Mouse (Mus musculus): ENCODE measurements around the gene Ankrd44. TPM values are rescaled to one million over a fixed set of nuclear protein-coding genes. Genes with fewer than 3 reads are reported as not detected.

Gene Ankrd44
- polyA plus RNA-seq, 1 experiment, result 4.6 TPM

DNA sequence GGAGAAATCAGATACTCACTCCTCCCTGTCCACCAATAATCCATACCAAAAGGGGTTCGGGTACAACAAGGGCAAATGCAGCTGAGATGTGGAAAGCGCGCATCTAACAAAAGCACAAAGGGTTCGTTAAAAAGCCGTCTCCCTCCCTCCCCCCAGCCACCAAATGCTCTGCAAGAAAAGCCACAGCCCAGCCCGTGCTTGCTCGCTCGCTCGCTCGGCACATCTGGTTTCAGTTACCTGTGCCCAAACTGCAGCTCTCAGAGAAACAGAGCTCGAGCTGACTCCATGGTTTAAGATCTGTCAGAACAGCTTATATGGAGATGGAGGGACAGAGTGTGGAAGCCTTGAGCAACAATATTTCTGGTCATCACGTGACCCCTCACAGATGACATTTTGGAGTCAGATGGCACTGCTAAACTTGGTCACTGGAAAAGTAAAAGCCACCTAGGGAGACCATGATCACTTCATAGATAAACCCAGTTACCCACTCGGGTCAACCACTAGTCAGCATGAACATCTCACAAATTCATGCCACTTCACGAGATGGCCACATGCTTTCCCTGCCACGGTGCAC, 19.0 kb downstream of the Ankrd44 start:
- no peaks in the 10 kb centered on the region for H3K27me3 ChIP-seq (ENCODE audit: control insufficient read depth, insufficient read depth, insufficient read length)
- H3K4me3 ChIP-seq, result no peak overlapping the region
- H3K36me3 ChIP-seq (ENCODE audit: control insufficient read depth, insufficient read depth), result no peaks in the 10 kb centered on the region
- TF ChIP-seq POLR2A (IDR thresholded peaks at IDR 0.05; ENCODE audit: insufficient read length, low read depth) (no peak), TCF3 (IDR thresholded peaks at IDR 0.05; ENCODE audit: insufficient read length, low read depth) (no peak), SRF (IDR thresholded peaks at IDR 0.05; ENCODE audit: control insufficient read depth, insufficient read length, low read depth) (no peak), POLR2AphosphoS2 (IDR thresholded peaks at IDR 0.05; ENCODE audit: insufficient read length, low read depth) (no peak), USF1 (IDR thresholded peaks at IDR 0.05; ENCODE audit: low read depth) (peak; percentile 68), REST (IDR thresholded peaks at IDR 0.05; ENCODE audit: insufficient read depth, insufficient read length) (no peak), MYOG (IDR thresholded peaks at IDR 0.05; ENCODE audit: control insufficient read depth in 1 of 3, insufficient read depth in 1 of 3, insufficient read length in 2 of 3, low read depth in 2 of 3) (no peak), E2F4 (IDR thresholded peaks at IDR 0.05; ENCODE audit: insufficient read depth) (no peak), TCF12 (IDR thresholded peaks at IDR 0.05; ENCODE audit: insufficient read depth, poor library complexity, severe bottlenecking) (no peak)
- no peak overlapping the region for H3K4me2 ChIP-seq (ENCODE audit: low read depth)
- H3ac ChIP-seq (ENCODE audit: control insufficient read depth, insufficient read length), result no peak overlapping the region
- peaks cover 14% of the 10 kb centered on the region for H3K79me2 ChIP-seq (ENCODE audit: control insufficient read depth, insufficient read depth)

DNA sequence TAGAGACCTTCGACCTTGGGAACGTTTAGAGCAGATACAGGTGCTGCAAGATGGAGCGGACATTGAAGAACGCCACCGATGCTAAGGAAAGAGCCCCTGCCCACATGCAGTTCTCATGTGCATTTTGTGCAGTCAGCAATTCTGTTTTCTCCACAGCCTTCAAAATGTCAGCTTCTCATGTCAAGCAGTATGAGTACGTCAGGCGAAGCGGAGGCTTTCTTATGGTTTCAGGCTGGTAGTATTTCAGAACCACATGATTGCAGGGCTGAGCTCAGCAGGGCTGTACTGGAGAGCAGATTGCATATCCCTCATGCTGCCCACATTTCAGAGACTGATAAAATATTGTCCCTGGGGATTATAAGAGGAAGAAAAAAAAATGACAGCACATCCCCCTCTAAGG, 19.9 kb downstream of the Ankrd44 start:
- peaks cover 14% of the 10 kb centered on the region for H3K79me2 ChIP-seq (ENCODE audit: control insufficient read depth, insufficient read depth)
- H3K27me3 ChIP-seq (ENCODE audit: control insufficient read depth, insufficient read depth, insufficient read length), result no peaks in the 10 kb centered on the region
- no peak overlapping the region for H3K4me2 ChIP-seq (ENCODE audit: low read depth)
- H3ac ChIP-seq (ENCODE audit: control insufficient read depth, insufficient read length), result no peak overlapping the region
- H3K36me3 ChIP-seq (ENCODE audit: control insufficient read depth, insufficient read depth), result no peaks in the 10 kb centered on the region
- TF ChIP-seq MYOG (IDR thresholded peaks at IDR 0.05; ENCODE audit: control insufficient read depth in 1 of 3, insufficient read depth in 1 of 3, insufficient read length in 2 of 3, low read depth in 2 of 3) (no peak), MYOD1 (IDR thresholded peaks at IDR 0.05; ENCODE audit: control insufficient read depth in 1 of 3, insufficient read length in 2 of 3, low read depth in 2 of 3) (no peak), TCF12 (IDR thresholded peaks at IDR 0.05; ENCODE audit: insufficient read depth, poor library complexity, severe bottlenecking) (no peak), TCF3 (IDR thresholded peaks at IDR 0.05; ENCODE audit: insufficient read length, low read depth) (no peak), E2F4 (IDR thresholded peaks at IDR 0.05; ENCODE audit: insufficient read depth) (no peak)
- no peak overlapping the region for H3K4me3 ChIP-seq

GRCm38 (mm10) chr1:54905632-54906031, 20.6 kb downstream of the Ankrd44 start:
- TF ChIP-seq E2F4 (IDR thresholded peaks at IDR 0.05; ENCODE audit: insufficient read depth) (no peak), SRF (IDR thresholded peaks at IDR 0.05; ENCODE audit: control insufficient read depth, insufficient read length, low read depth) (no peak)
- Histone ChIP-seq H3ac (ENCODE audit: control insufficient read depth, insufficient read length) (no peak overlapping the region), H3K79me2 (ENCODE audit: control insufficient read depth, insufficient read depth) (peaks cover 10% of the 10 kb centered on the region), H3K27me3 (ENCODE audit: control insufficient read depth, insufficient read depth, insufficient read length) (no peaks in the 10 kb centered on the region), H3K4me2 (ENCODE audit: low read depth) (no peak overlapping the region), H3K4me3 (no peak overlapping the region), H3K36me3 (ENCODE audit: control insufficient read depth, insufficient read depth) (no peaks in the 10 kb centered on the region)

DNA sequence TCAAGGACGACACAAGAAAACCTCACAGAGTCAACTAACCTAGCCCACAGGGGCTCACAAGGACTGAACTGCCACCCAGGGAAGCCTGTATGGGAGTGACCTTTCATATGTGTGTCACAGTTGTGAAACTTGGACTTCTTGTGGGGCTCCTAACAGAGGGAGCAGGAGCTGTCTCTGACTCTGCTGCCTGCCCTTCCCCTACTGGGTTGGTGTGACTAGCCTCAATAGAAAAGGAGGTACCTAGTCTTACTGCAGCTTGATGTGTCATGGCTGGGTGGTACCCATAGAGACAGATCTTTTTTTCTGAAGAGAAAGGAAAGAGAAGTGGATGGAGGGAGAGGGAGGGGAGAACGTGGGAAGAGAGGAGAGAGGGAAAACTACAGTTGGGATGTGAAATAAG, 22.0 kb downstream of the Ankrd44 start:
- Histone ChIP-seq H3K4me2 (ENCODE audit: low read depth) (no peak overlapping the region), H3K4me3 (no peak overlapping the region), H3K27me3 (ENCODE audit: control insufficient read depth, insufficient read depth, insufficient read length) (no peaks in the 10 kb centered on the region), H3ac (ENCODE audit: control insufficient read depth, insufficient read length) (no peak overlapping the region), H3K79me2 (ENCODE audit: control insufficient read depth, insufficient read depth) (no peaks in the 10 kb centered on the region), H3K36me3 (ENCODE audit: control insufficient read depth, insufficient read depth) (no peaks in the 10 kb centered on the region)
- TF ChIP-seq MYOD1 (IDR thresholded peaks at IDR 0.05; ENCODE audit: control insufficient read depth in 1 of 3, insufficient read length in 2 of 3, low read depth in 2 of 3) (no peak), MYOG (IDR thresholded peaks at IDR 0.05; ENCODE audit: control insufficient read depth in 1 of 3, insufficient read depth in 1 of 3, insufficient read length in 2 of 3, low read depth in 2 of 3) (no peak), USF1 (IDR thresholded peaks at IDR 0.05; ENCODE audit: low read depth) (no peak), E2F4 (IDR thresholded peaks at IDR 0.05; ENCODE audit: insufficient read depth) (no peak), REST (IDR thresholded peaks at IDR 0.05; ENCODE audit: insufficient read depth, insufficient read length) (no peak), POLR2A (IDR thresholded peaks at IDR 0.05; ENCODE audit: insufficient read length, low read depth) (no peak), TCF3 (IDR thresholded peaks at IDR 0.05; ENCODE audit: insufficient read length, low read depth) (no peak), SRF (IDR thresholded peaks at IDR 0.05; ENCODE audit: control insufficient read depth, insufficient read length, low read depth) (no peak), CEBPB (IDR thresholded peaks at IDR 0.05; ENCODE audit: insufficient read depth, poor library complexity, severe bottlenecking) (no peak), POLR2AphosphoS2 (IDR thresholded peaks at IDR 0.05; ENCODE audit: insufficient read length, low read depth) (no peak)

DNA sequence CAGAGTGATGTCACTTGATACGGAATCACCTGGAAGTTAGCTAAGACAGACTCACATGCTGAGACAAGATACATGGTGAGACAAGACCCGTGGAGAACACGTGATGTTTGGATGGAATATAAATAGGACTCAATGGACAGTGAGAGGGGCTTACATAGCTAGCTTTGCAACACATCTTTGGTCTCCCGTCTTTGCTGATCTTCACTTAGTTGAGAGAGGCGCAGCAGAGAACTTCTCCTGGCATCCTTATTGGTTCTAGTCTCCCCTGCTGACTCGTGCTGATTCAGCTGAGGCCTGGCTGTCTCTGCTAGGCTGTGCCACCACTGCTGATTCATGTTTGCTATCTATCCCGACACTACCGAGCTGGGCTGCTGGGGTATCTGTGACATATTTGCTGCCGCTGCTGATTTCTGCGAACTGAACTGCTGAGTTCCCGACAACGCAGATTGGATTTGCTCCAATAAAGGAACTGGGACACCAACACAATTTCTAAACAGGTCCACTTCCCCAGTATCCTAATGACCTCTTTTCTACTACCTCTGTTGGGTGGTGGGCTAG, 23.4 kb downstream of the Ankrd44 start:
- H3K27me3 ChIP-seq (ENCODE audit: control insufficient read depth, insufficient read depth, insufficient read length), result no peaks in the 10 kb centered on the region
- no peaks in the 10 kb centered on the region for H3K79me2 ChIP-seq (ENCODE audit: control insufficient read depth, insufficient read depth)
- no peak overlapping the region for H3K4me2 ChIP-seq (ENCODE audit: low read depth)
- H3ac ChIP-seq (ENCODE audit: control insufficient read depth, insufficient read length), result no peak overlapping the region
- no peak for TF ChIP-seq E2F4 (IDR thresholded peaks at IDR 0.05; ENCODE audit: insufficient read depth)
- no peak for TF ChIP-seq REST (IDR thresholded peaks at IDR 0.05; ENCODE audit: insufficient read depth, insufficient read length)
- no peak for TF ChIP-seq CEBPB (IDR thresholded peaks at IDR 0.05; ENCODE audit: insufficient read depth, poor library complexity, severe bottlenecking)
- no peak for TF ChIP-seq TCF12 (IDR thresholded peaks at IDR 0.05; ENCODE audit: insufficient read depth, poor library complexity, severe bottlenecking)
- no peak for TF ChIP-seq MYOD1 (IDR thresholded peaks at IDR 0.05; ENCODE audit: control insufficient read depth in 1 of 3, insufficient read length in 2 of 3, low read depth in 2 of 3)
- TF ChIP-seq POLR2A (IDR thresholded peaks at IDR 0.05; ENCODE audit: insufficient read length, low read depth), result no peak
- no peak for TF ChIP-seq TCF3 (IDR thresholded peaks at IDR 0.05; ENCODE audit: insufficient read length, low read depth)
- TF ChIP-seq MAX (IDR thresholded peaks at IDR 0.05; ENCODE audit: low read depth), result no peak
- H3K4me3 ChIP-seq, result no peak overlapping the region
- no peaks in the 10 kb centered on the region for H3K36me3 ChIP-seq (ENCODE audit: control insufficient read depth, insufficient read depth)

Data from myocyte (in vitro differentiated cells).